Mouse (Mus musculus) adrenal gland, postnatal 10 days (tissue): ENCODE measurements around the gene Dleu7. TPM values are rescaled to one million over a fixed set of nuclear protein-coding genes. Genes with fewer than 3 reads are reported as not detected.

ENCODE experiments used
- DNase-seq: peaks from one replicate; pipeline ENCODE4 v3.0.0; 2021; ENCODE audit warnings: mixed read lengths
- total RNA-seq, 2 experiments: library from RNA; stranded (reverse); gene quantifications; 2 replicates each; pipeline ENCODE4 v1.2.3; 2021

The Dleu7 gene
- total RNA-seq, 2 experiments from 2014 or later, result 0.21 to 0.30 TPM

- no peak for DNase-seq
Observed at GRCm38 (mm10) chr14:62282974-62283373, 9.9 kb downstream of the Dleu7 start.

GRCm38 (mm10) chr14:62273604-62274003 is 19.2 kb downstream of the Dleu7 start:
- no peak for DNase-seq

- DNase-seq, result no peak
Observed at GRCm38 (mm10) chr14:62270698-62271396, 22.0 kb downstream of the Dleu7 start.

- DNase-seq, result no peak
Observed at GRCm38 (mm10) chr14:62258978-62259536, 33.8 kb downstream of the Dleu7 start.

GRCm38 (mm10) chr14:62258125-62258524 is 34.7 kb downstream of the Dleu7 start:
- no peak for DNase-seq

- DNase-seq, result peak; percentile 45
Observed at GRCm38 (mm10) chr14:62256066-62256465, 36.8 kb downstream of the Dleu7 start.

GRCm38 (mm10) chr14:62254371-62254770 is 38.5 kb downstream of the Dleu7 start:
- DNase-seq, result peak; percentile 9

- peak; percentile 64 for DNase-seq
Observed at GRCm38 (mm10) chr14:62251999-62252398, 40.8 kb downstream of the Dleu7 start.

- no peak for DNase-seq
Observed at GRCm38 (mm10) chr14:62250046-62250445, 42.8 kb downstream of the Dleu7 start.

GRCm38 (mm10) chr14:62249251-62249650 is 43.6 kb downstream of the Dleu7 start:
- no peak for DNase-seq

GRCm38 (mm10) chr14:62248796-62249195 is 44.1 kb downstream of the Dleu7 start:
- DNase-seq, result peak; percentile 6

- peak; percentile 16 for DNase-seq
Observed at GRCm38 (mm10) chr14:62248345-62248744, 44.5 kb downstream of the Dleu7 start.

GRCm38 (mm10) chr14:62245557-62245956 is 47.3 kb downstream of the Dleu7 start:
- DNase-seq, result no peak

- no peak for DNase-seq
Observed at GRCm38 (mm10) chr14:62243530-62243929, 49.3 kb downstream of the Dleu7 start.

- DNase-seq, result no peak
Observed at GRCm38 (mm10) chr14:62235969-62236368, 56.9 kb downstream of the Dleu7 start.

GRCm38 (mm10) chr14:62235214-62235613 is 57.6 kb downstream of the Dleu7 start:
- no peak for DNase-seq

GRCm38 (mm10) chr14:62230968-62231367 is 61.9 kb downstream of the Dleu7 start:
- DNase-seq, result no peak

GRCm38 (mm10) chr14:62227101-62227500 is 65.7 kb downstream of the Dleu7 start:
- DNase-seq, result no peak

GRCm38 (mm10) chr14:62226576-62227047 is 66.2 kb downstream of the Dleu7 start:
- peak; percentile 9 for DNase-seq

Other genes with a start within 250 kb of the Dleu7 start
- 10 to 100 TPM; 18.4 to 21.9 TPM for gene Rnaseh2b, start 458 bp downstream of the Dleu7 start, total RNA-seq
- gene Gucy1b2, start 163.2 kb upstream of the Dleu7 start, total RNA-seq, result under 1 TPM; 0.82 to 0.84 TPM